Mouse (Mus musculus) ES-E14 (cell line): ENCODE measurements around the gene Parp6.

Source experiments
- HCFC1 ChIP-seq: IDR thresholded peaks from 2 replicates; pipeline ENCODE4 v1.6.1; 2012; ENCODE audit warnings: low read length, inconsistent platforms, borderline replicate concordance; ENCODE audit not compliant: insufficient read depth
- MAFK ChIP-seq: IDR thresholded peaks from 2 replicates; pipeline ENCODE4 v1.6.1; 2014; ENCODE audit warnings: mild to moderate bottlenecking, low read depth, low read length, inconsistent platforms; ENCODE audit not compliant: insufficient read depth
- ZC3H11A ChIP-seq: IDR thresholded peaks from 2 replicates; pipeline ENCODE4 v1.6.1; 2012; ENCODE audit warnings: low read depth, mild to moderate bottlenecking, inconsistent platforms, low read length, borderline replicate concordance
- ZNF384 ChIP-seq: IDR thresholded peaks from 2 replicates; pipeline ENCODE4 v1.6.1; 2012; ENCODE audit warnings: low read depth, low read length, inconsistent platforms

- TF ChIP-seq ZC3H11A: no peak
- TF ChIP-seq ZNF384: no peak
- no peak for TF ChIP-seq HCFC1
- no peak for TF ChIP-seq MAFK
Observed at GRCm38 (mm10) chr9:59660421-59660820, 43.3 kb downstream of the Parp6 start.
